Mouse (Mus musculus): Measurements from ENCODE around the gene Slc44a5. TPM values are rescaled to one million over a fixed set of nuclear protein-coding genes. Genes with fewer than 3 reads are reported as not detected.

Gene Slc44a5
- polyA plus RNA-seq, 1 experiment from 2014 or later, result 0.08 TPM

DNA sequence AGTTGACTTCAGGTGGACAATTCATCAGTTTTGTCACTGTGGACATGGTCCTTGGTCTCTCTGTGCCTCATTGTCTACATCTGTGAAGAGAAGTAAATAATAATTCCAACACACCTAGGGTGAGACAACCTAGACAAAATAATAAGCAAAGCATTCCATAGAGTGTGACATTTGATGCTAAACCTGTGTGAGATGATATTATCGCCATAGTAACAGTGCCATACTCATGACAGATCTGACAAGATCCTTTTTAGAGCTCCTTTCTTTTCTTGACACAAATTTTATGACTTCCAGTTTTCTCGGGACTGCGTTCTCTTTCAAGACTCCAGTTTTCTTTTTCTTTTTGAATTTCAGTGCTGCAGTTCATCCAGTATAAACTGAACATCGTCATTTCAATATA is 192.6 kb downstream of the Slc44a5 start:
- H3K4me3 ChIP-seq, result no peak overlapping the region
- H3K27ac ChIP-seq, result no peak overlapping the region
- peaks cover 4% of the 10 kb centered on the region; the same call in 1 of the 2 replicates for H3K4me1 ChIP-seq
- no peaks in the 10 kb centered on the region for H3K36me3 ChIP-seq
- no peaks in the 10 kb centered on the region for H3K27me3 ChIP-seq (ENCODE audit: low read depth, poor library complexity, severe bottlenecking)
- 93% methylated on average over 4 of the region's 4 CpGs for WGBS
- DNase-seq (ENCODE audit: low spot score), result no peak
- no peaks in the 10 kb centered on the region for H3K9me3 ChIP-seq (replicated peaks)

DNA sequence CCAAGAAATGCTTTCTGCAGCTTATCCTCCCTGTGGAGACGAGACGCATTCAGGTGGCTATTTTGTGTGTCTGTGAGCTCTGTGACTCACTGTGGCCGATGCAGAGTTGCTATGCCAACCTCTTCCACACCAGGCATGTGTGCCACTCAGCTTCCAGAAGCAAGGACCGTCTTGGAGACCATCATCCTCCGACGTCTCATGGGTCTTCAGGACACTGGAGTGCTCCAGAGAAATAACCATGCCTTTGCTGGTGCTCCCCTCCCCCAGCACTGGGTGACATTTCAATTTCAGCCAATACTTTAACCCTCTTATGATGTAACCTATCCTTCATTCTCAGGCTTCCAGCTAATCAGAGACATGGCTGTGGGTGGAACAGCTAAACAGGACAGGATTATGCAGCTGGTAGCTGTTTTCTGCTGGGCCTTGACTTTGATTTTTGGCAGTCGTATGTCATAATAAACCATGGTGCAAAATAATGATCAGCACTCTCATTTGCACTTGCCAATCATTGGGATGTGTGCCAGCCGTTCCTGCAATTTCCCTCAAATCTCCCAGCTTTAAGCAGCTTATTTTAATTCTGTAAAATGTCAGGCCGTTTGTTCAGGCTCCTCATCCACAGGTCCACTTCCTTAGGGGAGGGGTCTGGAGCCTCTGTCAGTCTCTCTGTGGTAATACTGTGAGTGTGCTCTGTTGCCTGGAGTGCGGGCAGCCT is 198.8 kb downstream of the Slc44a5 start:
- no peak overlapping the region for H3K4me3 ChIP-seq
- no peaks in the 10 kb centered on the region for H3K27me3 ChIP-seq (ENCODE audit: low read depth, poor library complexity, severe bottlenecking)
- no peak for DNase-seq (ENCODE audit: low spot score)
- no peaks in the 10 kb centered on the region for H3K36me3 ChIP-seq
- WGBS, result 75% methylated on average over 10 of the region's 10 CpGs
- no peak overlapping the region for H3K27ac ChIP-seq
- H3K9me3 ChIP-seq (replicated peaks), result no peaks in the 10 kb centered on the region
- H3K4me1 ChIP-seq, result 0 out of 2 replicates have a peak, but pooled peaks cover 12% of the 10 kb centered on the region

DNA sequence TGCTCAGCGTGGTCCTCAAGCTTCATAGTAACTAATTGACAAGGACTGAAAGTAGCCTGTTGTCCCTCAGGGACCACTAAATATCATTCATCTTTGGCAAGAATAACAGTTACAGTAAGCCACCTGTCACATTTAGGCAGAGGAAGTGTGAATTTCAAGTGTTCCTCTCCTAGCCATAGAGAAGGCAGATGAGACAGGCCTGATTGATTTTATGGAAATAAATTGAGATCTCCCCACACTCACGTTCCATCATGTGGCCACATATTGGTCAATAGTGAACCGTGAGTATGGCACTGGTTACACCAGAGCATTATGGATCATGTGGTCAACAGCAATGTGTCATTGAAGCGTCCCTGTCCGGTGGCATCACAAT is 199.3 kb downstream of the Slc44a5 start:
- Histone ChIP-seq H3K27me3 (ENCODE audit: low read depth, poor library complexity, severe bottlenecking) (no peaks in the 10 kb centered on the region), H3K9me3 (replicated peaks) (no peaks in the 10 kb centered on the region), H3K4me3 (no peak overlapping the region), H3K27ac (no peak overlapping the region), H3K36me3 (no peaks in the 10 kb centered on the region), H3K4me1 (0 out of 2 replicates have a peak, but pooled peaks cover 12% of the 10 kb centered on the region)
- DNase-seq (ENCODE audit: low spot score), result no peak
- 90% methylated on average over 5 of the region's 5 CpGs for WGBS

DNA sequence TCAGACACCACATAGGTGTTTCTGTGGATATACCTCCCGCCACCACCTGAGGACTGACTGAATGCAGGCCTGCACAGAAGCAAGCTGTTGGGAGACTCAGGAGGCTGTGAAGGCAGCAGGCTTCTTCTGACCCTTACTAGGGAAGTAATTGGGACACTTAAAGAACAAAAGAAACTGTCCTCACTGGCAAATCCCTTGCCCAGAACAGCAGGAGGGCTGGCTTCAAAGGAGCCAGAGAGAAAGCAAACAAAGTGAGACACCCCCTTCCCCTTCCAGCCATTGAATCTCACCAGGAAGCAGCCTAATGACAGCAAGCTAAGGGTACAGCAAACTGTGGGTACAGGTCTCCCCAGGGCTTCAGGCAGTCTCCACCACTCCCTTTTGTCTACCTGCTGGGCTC is 200.3 kb downstream of the Slc44a5 start:
- Histone ChIP-seq H3K4me1 (0 out of 2 replicates have a peak, but pooled peaks cover 12% of the 10 kb centered on the region), H3K27ac (no peak overlapping the region), H3K27me3 (ENCODE audit: low read depth, poor library complexity, severe bottlenecking) (no peaks in the 10 kb centered on the region), H3K4me3 (no peak overlapping the region), H3K36me3 (no peaks in the 10 kb centered on the region), H3K9me3 (replicated peaks) (no peaks in the 10 kb centered on the region)
- DNase-seq (ENCODE audit: low spot score), result no peak
- 50% methylated on average over 1 of the region's 1 CpGs for WGBS

DNA sequence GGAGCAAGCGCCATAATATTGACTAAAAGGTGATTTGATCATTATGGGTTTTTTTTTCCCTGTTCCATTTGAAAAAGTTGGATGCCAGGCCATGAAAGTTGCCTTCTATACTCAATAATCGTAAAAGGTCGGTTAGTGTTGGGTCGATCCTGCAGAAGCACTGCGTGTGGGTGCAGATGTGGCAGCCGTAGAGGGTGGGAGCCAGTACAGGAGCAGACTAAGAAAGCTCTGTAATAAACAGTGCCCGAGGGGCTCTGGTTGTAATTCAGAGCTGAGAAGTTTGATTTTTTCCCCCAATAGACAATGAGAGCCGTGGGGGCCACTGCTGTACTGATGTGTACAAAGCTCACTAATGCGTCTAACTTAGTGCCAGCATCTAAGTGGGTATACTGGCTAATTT is 200.8 kb downstream of the Slc44a5 start:
- H3K4me1 ChIP-seq, result 0 out of 2 replicates have a peak, but pooled peaks cover 12% of the 10 kb centered on the region
- WGBS, result 51% methylated on average over 9 of the region's 9 CpGs
- H3K4me3 ChIP-seq, result no peak overlapping the region
- H3K36me3 ChIP-seq, result no peaks in the 10 kb centered on the region
- H3K27ac ChIP-seq, result no peak overlapping the region
- no peak for DNase-seq (ENCODE audit: low spot score)
- H3K9me3 ChIP-seq (replicated peaks), result no peaks in the 10 kb centered on the region
- H3K27me3 ChIP-seq (ENCODE audit: low read depth, poor library complexity, severe bottlenecking), result no peaks in the 10 kb centered on the region

GRCm38 (mm10) chr3:154174766-154175165 is 201.5 kb downstream of the Slc44a5 start:
- Histone ChIP-seq H3K36me3 (no peaks in the 10 kb centered on the region), H3K4me1 (0 out of 2 replicates have a peak, but pooled peaks cover 12% of the 10 kb centered on the region), H3K4me3 (no peak overlapping the region), H3K27me3 (ENCODE audit: low read depth, poor library complexity, severe bottlenecking) (no peaks in the 10 kb centered on the region), H3K9me3 (replicated peaks) (no peaks in the 10 kb centered on the region), H3K27ac (no peak overlapping the region)
- WGBS, result 91% methylated on average over 7 of the region's 7 CpGs
- DNase-seq (ENCODE audit: low spot score), result no peak

DNA sequence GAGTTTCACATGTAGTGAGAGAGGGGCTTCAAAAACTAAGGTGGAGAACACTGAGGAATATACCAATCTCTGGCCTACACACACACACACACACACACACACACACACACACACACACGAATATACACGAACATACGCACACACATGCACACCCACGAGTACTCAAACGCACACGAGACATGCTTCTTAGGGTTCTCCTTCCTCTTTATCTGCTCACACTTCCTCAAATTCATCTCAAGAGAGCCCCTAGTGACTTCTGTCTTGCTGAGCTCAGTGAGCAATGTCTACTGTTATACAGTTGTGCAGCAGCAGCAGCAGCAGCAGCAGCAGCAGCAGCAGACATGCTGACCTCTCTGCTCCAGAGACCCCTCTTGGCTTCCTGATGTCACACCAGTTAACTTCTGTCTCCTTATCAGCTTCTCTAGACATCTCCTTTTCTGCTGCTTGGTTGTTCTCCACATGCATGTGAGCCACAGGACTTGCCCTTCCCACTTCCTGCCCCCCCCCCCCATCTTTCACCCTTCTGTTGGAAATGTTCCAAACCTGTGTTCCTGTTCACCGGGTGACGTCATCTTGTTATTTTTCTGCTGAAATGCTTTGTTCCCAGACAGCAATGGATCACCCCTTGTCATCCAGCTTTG is 204.5 kb downstream of the Slc44a5 start:
- WGBS, result 85% methylated on average over 8 of the region's 8 CpGs
- no peak for DNase-seq (ENCODE audit: low spot score)
- no peaks in the 10 kb centered on the region for H3K9me3 ChIP-seq (replicated peaks)

GRCm38 (mm10) chr3:154179423-154179920 is 206.2 kb downstream of the Slc44a5 start:
- Histone ChIP-seq H3K36me3 (no peaks in the 10 kb centered on the region), H3K27me3 (ENCODE audit: low read depth, poor library complexity, severe bottlenecking) (no peaks in the 10 kb centered on the region), H3K4me3 (no peak overlapping the region), H3K4me1 (no peaks in the 10 kb centered on the region), H3K27ac (no peak overlapping the region), H3K9me3 (replicated peaks) (no peaks in the 10 kb centered on the region)
- no peak for DNase-seq (ENCODE audit: low spot score)
- WGBS, result 90% methylated on average over 3 of the region's 3 CpGs

More for the DNA sequence above, 204.5 kb downstream of the Slc44a5 start:
- H3K27me3 ChIP-seq (ENCODE audit: low read depth, poor library complexity, severe bottlenecking), result no peaks in the 10 kb centered on the region
- no peak overlapping the region for H3K4me3 ChIP-seq
- H3K4me1 ChIP-seq, result 0 out of 2 replicates have a peak, but pooled peaks cover 12% of the 10 kb centered on the region
- no peaks in the 10 kb centered on the region for H3K36me3 ChIP-seq
- no peak overlapping the region for H3K27ac ChIP-seq

DNA sequence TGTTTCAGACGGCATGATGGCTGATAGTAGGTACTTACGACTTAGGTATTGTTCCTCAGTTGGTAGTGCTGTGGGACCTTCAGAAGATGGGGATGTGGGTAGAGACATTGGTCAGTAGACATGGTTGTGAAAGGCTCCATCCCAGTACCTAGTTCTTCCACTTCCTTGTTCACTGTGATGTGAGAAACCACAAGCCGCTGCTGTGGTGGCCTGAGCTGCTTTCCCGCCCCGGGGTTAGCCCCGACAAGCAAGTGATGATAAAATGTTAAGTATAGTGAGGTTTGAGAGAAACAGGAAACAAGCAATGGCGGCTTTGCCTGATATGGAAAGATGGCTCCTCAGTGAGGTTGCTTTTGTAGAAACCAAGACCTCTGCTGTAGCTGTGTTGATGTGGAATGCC is 209.8 kb downstream of the Slc44a5 start:
- Histone ChIP-seq H3K4me1 (peaks cover 8% of the 10 kb centered on the region), H3K27me3 (ENCODE audit: low read depth, poor library complexity, severe bottlenecking) (no peaks in the 10 kb centered on the region), H3K27ac (no peak overlapping the region), H3K36me3 (no peaks in the 10 kb centered on the region), H3K4me3 (no peak overlapping the region), H3K9me3 (replicated peaks) (no peaks in the 10 kb centered on the region)
- WGBS, result 89% methylated on average over 7 of the region's 7 CpGs
- DNase-seq (ENCODE audit: low spot score), result no peak

DNA sequence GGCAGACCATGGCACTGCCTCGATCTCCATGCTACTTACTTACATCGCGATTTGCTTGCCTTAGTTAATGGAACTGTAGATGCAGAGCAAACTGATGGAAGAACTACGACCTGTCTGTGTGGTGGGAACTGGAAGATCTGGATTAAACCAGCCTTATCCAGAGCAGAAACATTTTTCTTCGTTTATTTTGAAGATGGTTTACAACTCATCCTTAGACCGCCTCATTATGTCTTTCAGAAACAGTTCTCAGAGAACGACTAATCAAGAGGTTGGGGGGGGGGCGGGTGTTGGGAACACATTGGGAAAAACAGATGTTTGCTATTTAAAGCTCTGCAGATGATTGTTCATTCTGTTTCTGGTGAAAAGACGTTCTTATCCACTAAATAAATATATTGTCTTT is 210.7 kb downstream of the Slc44a5 start:
- no peaks in the 10 kb centered on the region for H3K9me3 ChIP-seq (replicated peaks)
- 81% methylated on average over 9 of the region's 9 CpGs for whole genome bisulfite sequencing

GRCm38 (mm10) chr3:154188668-154189067 is 215.4 kb downstream of the Slc44a5 start:
- Histone ChIP-seq H3K4me1 (peaks cover 22% of the 10 kb centered on the region), H3K9me3 (replicated peaks) (no peaks in the 10 kb centered on the region), H3K4me3 (no peak overlapping the region), H3K27ac (no peak overlapping the region), H3K27me3 (ENCODE audit: low read depth, poor library complexity, severe bottlenecking) (peaks cover 19% of the 10 kb centered on the region), H3K36me3 (no peaks in the 10 kb centered on the region)
- no peak for DNase-seq (ENCODE audit: low spot score)
- 72% methylated on average over 9 of the region's 9 CpGs for WGBS

More for the DNA sequence above, 210.7 kb downstream of the Slc44a5 start:
- Histone ChIP-seq H3K4me1 (peaks cover 8% of the 10 kb centered on the region), H3K27ac (no peak overlapping the region), H3K27me3 (ENCODE audit: low read depth, poor library complexity, severe bottlenecking) (no peaks in the 10 kb centered on the region), H3K36me3 (no peaks in the 10 kb centered on the region), H3K4me3 (no peak overlapping the region)
- no peak for DNase-seq (ENCODE audit: low spot score)

DNA sequence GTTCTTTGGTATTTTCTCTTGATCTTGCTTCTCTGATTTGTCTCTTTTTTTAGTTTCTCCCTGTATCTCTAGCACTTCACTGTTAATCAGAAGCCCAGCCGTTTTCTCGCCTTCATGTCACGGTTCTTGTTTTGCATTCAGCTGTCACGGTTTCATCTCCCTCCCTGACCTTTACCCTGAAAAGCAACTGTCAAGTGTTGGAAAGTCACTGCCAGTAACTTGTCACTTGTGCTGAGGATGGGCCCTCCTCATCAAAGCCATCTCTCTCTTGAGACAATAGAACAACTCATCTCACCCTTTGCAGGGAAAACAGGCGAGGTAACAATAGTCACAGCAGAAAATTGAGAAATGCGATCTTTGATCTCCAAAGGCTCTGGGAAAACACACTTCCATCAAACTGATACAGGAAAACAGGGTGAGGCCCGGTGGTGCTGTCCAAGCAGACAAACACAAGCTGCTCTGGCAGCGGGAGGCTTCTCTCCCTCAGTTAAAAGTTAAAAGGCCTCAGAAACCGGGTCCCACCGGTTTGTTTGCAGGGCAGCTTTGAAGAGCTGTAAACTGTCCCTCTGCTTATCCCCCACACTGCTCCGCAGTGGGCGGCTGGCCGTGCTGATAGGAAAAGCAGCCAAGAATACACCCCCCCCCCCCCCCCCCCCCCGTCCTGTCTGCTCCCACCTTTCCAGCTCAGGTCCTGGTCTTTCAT is 219.2 kb downstream of the Slc44a5 start:
- Histone ChIP-seq H3K27ac (no peak overlapping the region), H3K4me3 (no peak overlapping the region), H3K4me1 (peaks cover 21% of the 10 kb centered on the region), H3K27me3 (ENCODE audit: low read depth, poor library complexity, severe bottlenecking) (peaks cover 19% of the 10 kb centered on the region), H3K9me3 (replicated peaks) (no peaks in the 10 kb centered on the region), H3K36me3 (no peaks in the 10 kb centered on the region)
- no peak for DNase-seq (ENCODE audit: low spot score)
- WGBS, result 7% methylated on average over 13 of the region's 14 CpGs
